Mouse (Mus musculus) c-Kit-positive CD71-negative TER-119-negative erythroid progenitor cells, embryonic 14.5 days (primary cell): Measurements from ENCODE around the gene Gm21954.

ENCODE experiments used
- DNase-seq: peaks from one replicate; pipeline ENCODE4 v3.0.0-alpha.2; 2013; ENCODE audit warnings: low read depth

Gene Gm21954

GRCm38 (mm10) chr3:55419334-55419733 lies 52.7 kb downstream of the Gm21954 start:
- DNase-seq = no peak

- DNase-seq = no peak
These were observed 53.2 kb downstream of the Gm21954 start for GRCm38 (mm10) chr3:55418845-55419244.

- DNase-seq = no peak
These were observed 56.5 kb downstream of the Gm21954 start for GRCm38 (mm10) chr3:55415527-55415950.
